Comparison of ENCODE assay signal across 13 mouse cellular contexts in the genomic region with DNA sequence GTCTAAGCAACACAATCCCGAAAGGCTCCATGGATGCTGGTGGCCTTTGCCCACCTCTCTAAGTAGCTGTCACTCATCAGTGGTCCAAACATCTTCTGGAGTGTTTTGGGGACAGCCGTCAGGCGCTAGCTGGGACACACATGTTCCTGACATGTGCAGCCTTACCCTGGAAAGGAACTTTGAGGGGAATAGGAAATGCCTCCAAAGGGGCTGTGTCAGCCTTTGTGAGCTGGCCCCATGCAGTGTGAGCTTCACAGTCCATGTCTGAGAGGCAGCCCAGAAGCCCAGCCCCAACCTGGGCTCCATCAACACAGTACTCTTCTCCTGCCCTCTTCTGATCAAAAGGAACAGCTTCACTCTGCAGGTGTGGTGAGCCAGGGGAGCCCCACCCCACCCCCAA.
"Had no signal": no experiment of that assay in that cellular context is flagged by ENCODE, and none has a peak within 500 bp of the region (broad histone marks: within the 10 kb centered on the region; RNA-seq: fewer than 3 reads in every experiment).

No protein-coding gene starts in this region.

- H3K27ac ChIP-seq: kidney, embryonic 15.5 days; limb, embryonic 13.5 days; liver, embryonic 15.5 days; midbrain, embryonic 15.5 days; neural tube, embryonic 12.5 days; stomach, postnatal 0 days had no signal

- ATAC-seq: lung, postnatal 0 days; midbrain, embryonic 15.5 days had no signal

- H3K36me3 ChIP-seq: liver, embryonic 15.5 days; midbrain, embryonic 15.5 days had no signal

- H3K4me1 ChIP-seq: liver, embryonic 15.5 days had no signal

- H3K9ac ChIP-seq: kidney, embryonic 15.5 days; limb, embryonic 13.5 days; liver, embryonic 15.5 days; midbrain, embryonic 15.5 days; neural tube, embryonic 12.5 days had no signal

- H3K9me3 ChIP-seq: kidney, embryonic 15.5 days; limb, embryonic 13.5 days; liver, embryonic 15.5 days; midbrain, embryonic 15.5 days; neural tube, embryonic 12.5 days had no signal

- H3K4me3 ChIP-seq: kidney, embryonic 15.5 days; limb, embryonic 13.5 days; liver, embryonic 15.5 days; midbrain, embryonic 15.5 days; neural tube, embryonic 12.5 days had no signal

- H3K27me3 ChIP-seq: kidney, embryonic 15.5 days; limb, embryonic 13.5 days; liver, embryonic 15.5 days; midbrain, embryonic 15.5 days; neural tube, embryonic 12.5 days had no signal

- DNase-seq: kidney, postnatal 14 days; layer of hippocampus, postnatal 36 days; lung, adult 2 months; lung, postnatal 36 days; thymus, postnatal 4 days had no signal

- H3K4me2 ChIP-seq: kidney, embryonic 15.5 days; limb, embryonic 13.5 days; liver, embryonic 11.5 days; liver, embryonic 15.5 days; midbrain, embryonic 15.5 days; neural tube, embryonic 12.5 days had no signal
